Mouse (Mus musculus): ENCODE measurements at regions not wholly inside any gene's neighbourhood (a gene's known extent, or its start where the extent isn't known, plus 50 kb on each side); places are given as distances from the start of the nearest gene placed in this dataset.

DNA sequence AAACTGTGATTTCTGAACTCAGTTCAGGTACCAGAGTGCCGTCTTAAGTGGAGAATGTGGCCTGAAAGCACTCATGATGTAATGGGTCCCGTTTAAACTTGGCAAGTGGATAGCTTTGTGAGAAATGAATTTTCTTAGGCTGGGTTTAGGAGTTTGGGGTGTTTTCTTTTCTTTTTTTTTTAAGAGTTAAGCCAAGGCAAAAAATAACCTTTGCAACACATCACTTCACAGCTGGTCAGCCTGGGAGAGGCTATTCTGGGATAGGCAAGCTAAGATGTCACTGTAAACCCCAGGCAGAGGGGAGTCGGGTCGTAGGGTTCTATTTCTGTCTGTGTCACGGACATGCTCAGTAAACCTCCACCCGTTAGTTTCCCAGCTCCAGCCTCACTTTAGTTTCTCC is 100.9 kb downstream of the Zfp36l1 start:
- TF ChIP-seq CTCF (IDR thresholded peaks at IDR 0.05; ENCODE audit: extremely low read depth, insufficient read length, insufficient replicate concordance, low read depth, low read length) (no peak), POLR2A (IDR thresholded peaks at IDR 0.05; ENCODE audit: low read depth, low read length) (no peak)

Measured in small intestine, adult 2 months (tissue).